Mouse (Mus musculus): Measurements from ENCODE around the gene Elob.
A peak's percentile ranks its signal among the peaks of the same experiment; 100 is the strongest.

The Elob gene

DNA sequence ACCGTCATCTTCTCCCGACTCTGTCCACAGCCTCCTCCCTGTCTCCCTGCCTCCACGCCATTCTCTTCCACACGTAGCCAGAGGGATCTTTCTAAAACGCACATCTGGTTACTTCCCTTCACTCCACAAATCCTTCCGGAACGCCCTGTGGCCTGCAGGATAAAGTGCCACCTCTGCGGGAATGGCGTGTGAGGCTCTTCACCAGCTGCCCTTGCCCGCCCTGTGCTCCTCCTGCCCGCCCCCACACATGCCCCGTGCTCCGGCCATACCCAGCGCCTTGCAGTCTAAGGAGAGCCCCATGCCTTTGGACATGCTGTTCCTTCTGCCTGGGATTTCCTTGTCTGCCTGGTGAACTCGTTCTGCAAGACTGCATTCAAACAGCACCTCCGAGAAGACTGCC lies 5.9 kb downstream of the Elob start:
- no peak for DNase-seq

DNA sequence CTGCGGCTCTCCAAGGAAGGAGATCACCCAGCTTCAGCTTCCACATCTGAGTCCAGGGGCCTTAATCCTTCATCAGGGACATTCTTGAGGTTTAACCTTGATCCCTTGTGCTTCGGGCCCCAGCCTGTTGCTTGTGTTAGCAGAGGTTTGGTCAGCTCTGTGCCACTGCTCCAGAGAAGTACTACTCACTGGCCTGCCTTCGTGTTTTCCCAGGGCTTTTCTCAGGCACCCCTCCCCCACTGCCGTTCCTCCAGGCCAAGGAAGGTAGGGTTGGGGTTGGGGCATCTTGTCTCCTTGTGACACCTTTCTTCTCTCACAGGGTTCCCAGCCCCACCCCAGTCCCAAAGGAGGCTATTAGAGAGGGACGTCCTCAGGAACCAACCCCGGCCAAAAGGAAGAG lies 6.8 kb downstream of the Elob start:
- DNase-seq: no peak

DNA sequence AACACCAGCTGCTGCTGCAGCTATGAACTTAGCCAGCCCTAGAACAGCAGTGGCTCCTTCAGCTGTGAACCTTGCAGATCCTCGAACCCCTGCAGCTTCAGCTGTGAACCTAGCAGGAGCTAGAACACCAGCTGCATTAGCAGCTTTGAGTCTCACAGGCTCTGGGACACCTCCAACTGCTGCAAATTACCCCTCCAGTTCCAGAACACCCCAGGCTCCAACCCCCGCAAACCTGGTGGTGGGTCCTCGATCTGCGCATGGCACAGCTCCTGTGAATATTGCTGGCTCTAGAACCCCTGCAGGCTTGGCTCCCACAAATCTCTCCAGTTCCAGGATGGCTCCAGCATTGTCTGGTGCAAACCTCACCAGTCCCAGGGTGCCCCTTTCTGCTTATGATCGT lies 8.2 kb downstream of the Elob start:
- no peak for DNase-seq

DNA sequence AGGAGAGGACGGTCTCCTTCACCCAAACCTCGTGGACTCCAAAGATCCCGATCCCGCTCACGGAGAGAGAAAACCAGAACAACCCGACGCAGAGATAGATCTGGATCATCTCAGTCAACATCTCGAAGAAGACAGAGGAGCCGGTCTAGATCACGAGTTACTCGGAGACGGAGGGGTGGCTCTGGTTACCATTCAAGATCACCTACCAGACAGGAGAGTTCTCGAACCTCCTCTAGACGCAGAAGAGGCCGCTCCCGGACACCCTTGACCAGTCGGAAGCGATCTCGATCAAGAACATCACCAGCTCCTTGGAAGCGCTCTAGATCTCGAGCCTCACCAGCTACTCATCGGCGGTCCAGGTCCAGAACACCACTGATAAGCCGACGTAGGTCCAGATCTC lies 9.7 kb downstream of the Elob start:
- no peak for DNase-seq

DNA sequence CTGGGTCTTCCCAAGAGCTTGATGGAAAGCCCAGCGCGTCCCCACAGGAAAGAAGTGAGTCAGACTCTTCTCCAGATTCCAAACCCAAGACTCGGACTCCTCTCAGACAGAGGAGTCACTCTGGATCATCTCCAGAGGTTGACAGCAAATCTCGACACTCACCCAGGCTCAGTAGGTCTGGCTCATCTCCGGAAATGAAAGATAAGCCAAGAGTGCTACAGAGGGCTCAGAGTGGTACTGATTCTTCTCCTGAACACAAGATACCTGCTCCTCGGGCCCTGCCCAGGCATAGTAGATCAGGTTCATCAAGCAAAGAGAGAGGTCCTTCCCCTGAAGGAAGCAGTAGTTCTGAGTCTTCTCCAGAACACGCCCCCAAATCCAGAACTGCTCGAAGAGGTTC lies 10.4 kb downstream of the Elob start:
- no peak for DNase-seq

DNA sequence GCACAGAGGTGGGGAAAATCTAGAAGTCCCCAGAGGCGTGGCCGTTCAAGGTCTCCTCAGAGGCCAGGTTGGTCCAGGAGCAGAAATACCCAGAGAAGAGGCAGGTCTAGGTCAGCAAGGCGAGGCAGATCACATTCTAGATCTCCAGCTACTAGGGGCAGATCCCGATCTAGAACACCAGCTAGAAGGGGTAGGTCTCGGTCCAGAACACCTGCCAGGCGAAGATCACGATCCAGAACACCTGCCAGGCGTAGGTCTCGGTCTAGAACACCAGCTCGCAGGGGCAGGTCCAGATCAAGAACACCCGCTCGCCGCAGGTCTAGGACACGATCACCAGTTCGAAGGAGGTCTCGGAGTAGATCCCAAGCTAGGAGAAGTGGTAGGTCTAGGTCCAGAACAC lies 13.3 kb downstream of the Elob start:
- DNase-seq: no peak

DNA sequence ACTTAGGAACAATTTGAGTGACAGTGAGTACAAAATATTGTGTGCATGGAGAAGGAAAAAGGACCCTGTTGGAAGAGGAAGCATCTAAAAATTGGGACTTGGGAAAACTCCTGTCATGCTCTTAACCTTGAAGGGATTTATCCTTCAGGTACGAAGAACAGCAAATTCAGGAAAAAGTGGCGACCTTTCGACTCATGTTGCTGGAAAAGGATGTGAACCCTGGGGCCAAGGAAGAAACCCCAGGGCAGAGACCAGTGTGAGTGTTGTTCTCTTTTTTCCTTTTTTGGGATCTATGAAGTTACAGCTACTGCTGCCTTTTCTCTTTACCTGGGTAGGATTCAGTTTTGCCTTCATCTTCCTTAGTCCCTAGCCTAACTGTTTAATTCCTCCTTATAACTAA lies 21.0 kb downstream of the Elob start:
- no peak for DNase-seq

DNA sequence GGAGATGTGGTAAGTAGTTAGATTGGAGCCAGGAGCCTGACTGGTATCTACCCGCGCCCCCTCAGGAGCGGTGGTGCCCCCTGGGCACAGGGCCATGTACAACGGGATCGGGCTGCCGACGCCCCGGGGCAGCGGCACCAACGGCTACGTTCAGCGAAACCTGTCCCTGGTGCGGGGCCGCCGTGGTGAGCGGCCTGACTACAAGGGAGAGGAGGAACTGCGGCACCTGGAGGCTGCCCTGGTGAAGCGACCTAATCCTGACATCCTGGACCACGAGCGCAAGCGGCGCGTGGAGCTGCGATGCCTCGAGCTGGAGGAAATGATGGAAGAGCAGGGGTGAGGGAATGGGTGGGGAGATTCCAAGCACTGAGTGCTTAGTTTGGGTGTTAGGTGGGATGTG lies 22.1 kb downstream of the Elob start:
- no peak for DNase-seq

DNA sequence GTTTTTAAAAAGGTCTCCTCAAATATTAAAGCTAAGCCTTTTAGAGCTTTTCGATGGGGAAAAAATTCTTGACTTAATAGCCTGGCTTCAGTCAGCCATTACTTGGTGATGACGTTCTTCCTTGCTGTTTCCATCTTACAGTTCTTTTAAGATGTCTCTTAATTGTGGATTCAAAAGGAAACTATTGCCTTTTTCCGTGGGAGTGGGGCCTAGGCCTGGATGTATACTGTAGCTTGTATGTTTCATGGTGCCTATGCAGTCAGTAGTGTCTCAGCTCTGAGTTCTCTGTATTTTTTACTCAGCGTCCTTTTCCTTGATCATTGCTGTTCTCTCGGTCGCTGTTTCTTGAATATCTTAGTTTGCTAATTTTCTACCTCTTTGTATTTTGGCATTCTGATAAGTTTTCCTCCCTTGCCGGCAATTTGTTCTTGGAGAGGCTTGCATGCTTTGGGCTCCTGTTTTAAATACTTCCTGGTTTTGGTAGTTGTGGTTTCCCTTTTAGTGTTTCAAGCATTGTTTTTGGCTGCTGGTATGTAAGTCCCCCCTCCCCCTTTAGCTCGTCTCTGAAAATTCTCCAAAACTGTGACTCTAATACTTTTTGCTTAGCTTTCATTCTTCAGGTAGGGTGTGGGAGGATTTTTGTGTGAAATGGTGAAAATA lies 24.4 kb downstream of the Elob start:
- no peak for DNase-seq

DNA sequence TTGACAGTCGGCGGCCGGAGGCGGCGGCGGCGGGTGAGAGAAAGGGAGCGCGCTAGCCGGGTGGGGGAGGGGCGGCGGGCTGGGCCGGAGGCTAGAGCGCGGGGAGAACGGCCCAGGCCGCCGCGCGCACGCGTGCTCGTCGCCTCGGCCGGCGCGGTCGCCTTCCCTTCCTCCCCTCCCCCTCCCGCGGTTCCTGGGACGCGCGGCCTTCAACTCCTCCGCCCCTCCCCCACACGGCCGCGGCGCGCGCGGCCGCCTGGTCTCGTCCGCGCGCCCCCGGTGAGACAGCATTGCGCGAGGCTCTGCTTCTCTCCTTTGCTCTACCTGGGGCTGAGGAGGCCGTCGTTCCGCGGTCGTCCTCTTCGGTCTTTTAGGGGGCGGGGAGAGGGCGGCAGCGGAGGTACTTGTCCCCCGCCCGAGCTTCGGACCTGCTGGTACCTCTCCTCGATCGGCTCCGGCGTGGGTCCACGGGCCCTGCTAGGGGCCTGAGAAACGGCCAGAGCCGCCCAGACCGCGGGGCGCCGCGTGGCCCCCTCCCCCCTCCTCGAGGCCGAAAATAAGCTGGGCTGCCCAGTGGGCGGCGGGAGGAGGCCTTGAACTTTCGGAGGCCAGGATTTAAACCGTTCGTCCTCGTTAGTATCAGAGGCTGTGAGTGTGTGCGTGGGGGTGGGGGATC lies 25.4 kb downstream of the Elob start:
- DNase-seq: peak; percentile 94

DNA sequence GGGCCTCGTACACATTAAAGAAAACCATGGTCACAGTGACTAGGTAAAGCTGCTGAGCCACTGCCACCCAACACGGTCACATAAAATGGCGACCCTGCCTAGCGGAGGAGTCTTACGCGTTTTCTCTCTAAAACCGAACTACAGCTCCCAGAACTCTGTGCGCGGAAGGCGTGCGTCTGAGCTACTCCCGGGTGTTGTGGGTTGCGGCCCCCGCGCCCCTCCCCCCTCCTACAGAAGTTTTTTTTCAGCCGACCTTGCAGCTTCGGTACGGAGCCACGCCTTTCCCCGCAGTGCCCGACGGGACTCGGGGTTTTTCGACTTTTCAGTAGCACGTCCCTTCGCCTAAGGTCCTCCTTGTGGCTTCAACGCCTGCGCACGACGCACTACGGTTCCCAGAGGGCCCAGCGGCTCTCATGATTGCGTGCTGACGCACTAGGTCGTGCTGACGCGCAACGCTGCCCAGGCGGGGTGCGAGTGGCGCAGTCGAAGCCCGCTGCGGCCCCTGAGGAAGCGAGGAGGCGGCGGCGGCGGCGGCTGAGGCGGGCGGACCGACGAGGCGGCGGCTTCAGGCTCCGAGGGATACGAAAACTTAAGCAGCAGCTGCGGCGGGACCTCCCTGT lies 26.1 kb downstream of the Elob start:
- peak; percentile 96 for DNase-seq

DNA sequence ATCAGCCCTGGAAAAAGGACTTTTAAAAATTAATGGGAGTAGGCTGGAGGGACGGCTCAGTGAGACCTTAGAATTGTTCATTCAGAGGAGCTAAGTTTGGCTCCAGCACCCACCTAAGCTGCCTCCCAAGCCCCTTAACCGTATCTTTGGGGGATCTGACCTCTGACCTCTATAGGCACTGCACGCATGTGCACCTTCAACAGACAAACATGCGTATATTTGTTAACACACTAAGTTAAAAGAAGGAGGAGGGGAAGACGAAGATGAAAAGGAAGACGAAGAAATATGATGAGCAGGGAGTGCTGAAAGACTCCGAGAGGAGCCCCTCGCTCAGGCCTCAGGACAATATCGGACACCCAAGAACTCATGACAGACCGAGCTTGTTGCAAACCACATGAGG lies 27.3 kb downstream of the Elob start:
- DNase-seq: no peak

DNA sequence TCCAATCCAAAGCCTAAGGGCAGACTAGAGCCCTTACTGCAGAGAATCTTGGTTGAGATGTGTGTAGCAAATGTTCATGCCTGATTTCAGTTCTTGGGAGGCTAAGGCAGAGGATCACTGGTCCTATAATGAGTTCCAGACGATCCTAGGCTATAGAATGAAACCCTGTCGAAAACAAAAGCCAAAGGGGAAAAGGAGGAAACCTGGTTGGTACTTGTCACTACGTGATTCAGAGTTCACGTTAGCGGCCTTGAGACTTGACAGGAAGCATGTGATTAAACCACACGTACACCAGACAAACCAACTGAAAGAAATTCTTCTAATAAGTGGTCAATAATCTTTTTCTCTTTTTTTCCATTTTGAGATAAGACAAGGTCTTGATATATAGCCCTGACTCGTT lies 31.6 kb downstream of the Elob start:
- no peak for DNase-seq

DNA sequence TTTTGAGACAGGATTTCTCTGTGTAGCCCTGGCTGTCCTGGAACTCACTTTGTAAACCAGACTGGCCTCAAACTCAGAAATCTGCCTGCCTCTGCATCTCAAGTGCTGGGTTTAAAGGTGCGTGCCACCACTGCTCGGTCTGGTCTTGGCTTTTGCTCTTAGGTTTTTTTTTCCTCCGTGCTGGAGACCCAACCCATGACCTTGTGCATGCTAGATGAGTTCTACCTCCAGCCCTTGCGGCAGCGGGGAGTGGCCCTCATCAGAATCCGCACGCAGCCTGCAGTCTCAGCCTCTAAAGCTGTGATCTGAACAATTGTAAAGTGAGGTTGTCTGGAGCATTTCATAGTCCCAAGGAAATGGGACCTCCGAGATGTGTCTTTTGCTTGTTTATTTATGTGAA lies 33.6 kb downstream of the Elob start:
- no peak for DNase-seq

DNA sequence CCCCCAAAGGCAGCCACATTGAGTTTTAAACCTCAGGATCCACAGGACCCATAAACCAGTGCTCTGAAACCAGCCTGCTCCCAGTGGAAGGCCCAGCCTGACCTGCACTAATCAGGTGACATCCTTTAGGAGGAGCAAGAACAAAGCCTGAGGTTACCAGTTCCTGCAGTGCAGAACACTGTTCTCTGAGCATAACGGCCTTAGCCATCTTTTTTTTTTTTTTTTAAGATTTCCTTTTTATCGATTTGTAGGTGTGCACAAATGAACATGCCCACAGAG lies 37.9 kb downstream of the Elob start:
- no peak for DNase-seq

DNA sequence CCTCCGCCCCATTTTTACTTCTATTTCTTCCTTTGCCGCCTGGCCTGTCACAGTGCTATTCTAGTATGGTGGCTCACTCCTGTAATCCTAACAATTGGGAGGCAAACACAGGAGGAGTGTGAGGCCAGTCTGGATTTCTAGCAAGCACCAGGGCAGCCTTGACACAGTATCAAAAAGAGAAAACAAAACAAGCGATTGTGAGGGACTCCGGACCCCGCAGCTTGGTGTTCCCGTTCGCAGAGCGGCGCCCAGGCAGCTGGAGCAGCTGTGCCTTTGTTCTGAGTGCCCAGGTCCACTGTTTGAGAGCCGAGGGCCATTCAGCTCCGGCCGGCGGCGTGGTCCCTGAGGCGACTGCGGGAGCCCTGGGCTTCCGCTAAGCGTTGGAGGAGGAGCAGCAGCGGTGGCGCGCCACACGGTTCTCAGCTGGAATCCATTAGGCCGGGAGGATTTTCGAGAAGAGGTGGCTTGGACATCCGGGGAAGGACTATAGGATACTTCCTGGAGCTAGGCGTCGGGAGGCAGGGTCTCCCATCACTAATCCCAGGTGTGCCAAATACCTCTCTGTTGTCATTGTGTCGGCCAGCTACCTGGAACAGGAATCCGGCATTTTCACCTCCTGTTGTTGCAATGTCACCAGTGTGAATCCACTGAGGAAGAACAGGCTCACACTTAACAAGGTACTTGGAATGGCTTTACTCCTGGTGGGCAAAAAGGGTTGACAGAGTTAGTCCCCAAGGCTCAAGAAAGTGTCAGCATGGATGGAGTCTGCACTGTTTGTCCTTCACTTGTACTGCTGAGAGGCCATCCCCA lies 38.5 kb downstream of the Elob start, which contains the start of gene Srrm2:
Gene Srrm2 (plus strand): TSS at position 264 of the 810 bp plus-strand sequence.
- DNase-seq: peak; percentile 65

DNA sequence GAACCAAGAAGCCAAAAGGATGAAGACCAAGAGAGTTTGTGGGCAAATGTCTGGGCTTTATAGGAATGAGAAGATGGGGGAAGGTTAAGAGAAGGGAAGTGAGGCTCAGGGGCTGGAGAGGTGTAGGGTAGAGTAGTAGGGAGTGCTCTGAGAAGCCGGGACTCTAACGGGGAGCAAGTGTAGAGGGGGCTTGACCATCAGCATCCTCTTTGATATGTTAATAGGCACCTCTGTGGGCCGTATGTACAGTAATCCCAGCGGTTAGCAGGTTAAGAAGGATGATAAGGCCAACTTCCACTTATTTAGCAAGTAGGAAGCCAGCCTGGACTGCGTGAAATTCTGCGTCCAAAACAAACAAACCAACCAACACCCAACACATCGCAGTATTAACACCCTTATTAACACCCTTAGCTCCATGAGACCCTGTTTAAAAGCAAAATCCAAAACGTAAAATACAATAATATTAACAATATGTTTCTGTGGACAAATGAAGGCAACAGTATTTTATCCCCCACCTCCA lies 39.1 kb downstream of the Elob start:
- no peak for DNase-seq

DNA sequence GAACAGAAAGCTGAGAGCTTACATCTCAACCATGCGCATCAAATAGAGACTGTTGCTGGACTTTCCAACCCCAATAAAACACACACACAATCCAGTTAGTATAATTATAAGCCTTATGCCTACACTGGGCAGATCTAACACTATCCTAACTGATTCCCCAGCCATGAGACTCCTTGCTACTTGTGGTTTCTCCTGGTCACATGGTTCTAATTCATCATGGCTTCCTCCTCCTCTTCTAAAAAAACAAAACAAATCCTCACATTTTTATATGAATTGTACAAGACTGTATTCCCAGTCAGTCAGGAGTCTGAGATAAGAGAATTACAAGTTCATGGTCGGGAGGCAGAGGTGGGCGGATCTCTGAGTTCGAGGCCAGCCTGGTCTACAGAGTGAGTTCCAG lies 40.0 kb downstream of the Elob start:
- no peak for DNase-seq

DNA sequence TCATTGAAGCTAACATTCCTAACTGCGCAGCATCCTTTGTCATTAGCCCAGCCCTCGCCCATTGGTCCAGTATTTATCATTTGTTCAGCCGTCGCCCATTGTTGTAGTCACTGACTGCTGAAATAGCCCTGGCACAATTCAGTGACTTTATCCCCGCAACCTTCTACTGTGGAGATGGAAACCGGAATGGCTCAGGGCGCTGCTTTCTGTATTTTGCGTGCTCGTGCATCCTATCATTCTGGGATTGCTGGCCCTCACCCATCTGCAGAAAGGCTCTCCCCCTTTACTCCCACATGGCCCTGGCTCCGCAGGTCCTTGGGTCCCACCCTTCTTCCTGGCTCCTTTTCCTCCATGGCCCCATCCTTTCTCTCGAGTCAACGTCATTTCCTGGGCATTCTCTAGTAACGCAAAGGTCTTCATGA lies 42.4 kb downstream of the Elob start:
- no peak for DNase-seq

DNA sequence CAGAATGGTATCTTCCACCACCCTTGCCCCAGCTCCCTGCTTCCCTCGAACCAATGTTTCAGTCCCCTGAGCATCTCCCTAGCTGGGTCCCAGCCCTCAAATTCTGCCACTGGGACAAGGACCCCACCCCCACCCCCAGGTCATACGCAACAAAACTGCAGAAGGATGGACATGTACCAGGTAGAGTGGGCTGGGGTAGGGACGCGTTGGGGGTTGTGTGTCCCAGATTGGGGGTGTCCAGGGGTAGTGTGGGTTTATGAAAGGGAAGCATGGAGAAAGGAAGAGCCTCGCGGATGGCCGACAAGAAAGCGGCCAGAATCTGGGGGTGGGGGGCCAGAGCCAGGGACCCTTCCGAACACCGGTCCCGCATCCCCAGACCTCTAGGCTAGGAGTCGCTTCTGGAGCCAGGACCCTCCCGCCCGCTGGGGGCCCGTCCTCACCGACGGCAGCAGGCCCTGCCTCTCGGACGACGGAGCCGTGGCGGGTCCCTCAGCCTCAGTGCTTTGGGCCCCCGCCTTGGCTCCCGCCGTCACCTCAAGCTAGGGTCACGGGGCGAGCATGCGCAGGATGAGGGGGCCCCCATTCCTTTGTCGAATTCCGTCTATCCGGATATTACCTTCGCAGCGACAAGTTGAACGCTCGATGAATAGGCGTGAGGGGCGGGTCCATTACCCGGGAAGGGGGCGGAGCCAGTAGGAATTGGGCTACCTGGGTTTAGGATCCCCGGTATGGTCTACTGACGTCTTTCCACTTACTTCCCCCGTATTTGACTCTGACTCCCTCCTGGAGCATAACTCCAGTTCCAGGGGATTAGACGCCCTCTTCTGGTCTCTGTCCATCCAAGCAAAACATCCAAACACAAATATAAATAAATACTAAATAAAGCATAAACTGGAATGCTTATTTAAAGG lies 43.1 kb downstream of the Elob start, which contains the start of gene Flywch2:
Gene Flywch2 (minus strand): TSS at position 521 of the 911 bp plus-strand sequence.
- peak; percentile 84 for DNase-seq

DNA sequence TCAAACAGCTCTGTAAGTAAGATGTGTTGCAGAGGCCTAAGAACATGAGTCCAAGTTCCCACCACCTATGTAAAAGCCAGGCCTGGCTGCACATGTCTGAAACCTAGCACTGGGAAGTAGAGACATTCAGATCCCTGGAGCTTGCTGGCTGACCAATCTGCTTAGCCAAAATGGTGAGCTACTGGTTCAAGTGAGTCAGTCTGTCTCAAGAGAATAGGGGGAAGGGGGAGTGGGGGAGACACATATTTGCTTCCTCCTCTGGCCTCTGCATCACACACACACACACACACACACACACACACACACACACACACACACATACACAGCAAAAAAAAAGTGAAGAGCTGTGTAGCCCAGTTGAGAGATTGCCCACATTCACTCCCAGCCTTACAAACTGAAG lies 45.6 kb downstream of the Elob start:
- DNase-seq: no peak

DNA sequence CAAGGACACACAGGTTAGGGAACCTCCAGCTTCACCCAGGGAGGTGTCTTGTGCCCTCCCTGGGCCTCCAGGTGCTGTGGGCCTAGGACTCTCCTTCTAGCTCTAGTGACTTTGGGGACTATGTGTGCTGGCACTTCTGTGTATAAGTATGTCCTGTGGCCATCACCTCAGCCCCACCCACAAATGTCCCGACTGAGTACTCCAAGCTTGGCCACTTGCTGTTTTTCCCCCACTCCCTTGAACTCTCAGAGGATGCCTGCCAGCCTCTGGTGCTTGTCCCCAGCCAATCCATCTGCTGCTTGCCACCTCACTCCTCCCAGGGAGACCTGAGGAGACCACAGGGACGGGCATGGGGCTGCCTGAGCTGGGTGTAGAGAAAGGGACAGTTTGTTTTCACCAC lies 50.5 kb downstream of the Elob start:
- no peak for DNase-seq

Data from liver (tissue).